10 mouse cellular contexts compared by ENCODE assay signal in genomic region chr9:67020063-67020462, GRCm38 (mm10). TPM values are rescaled to one million over a fixed set of nuclear protein-coding genes. Genes with fewer than 3 reads are reported as not detected.
DNase-seq lines count a peak whose midpoint lies in the region; ATAC-seq lines count a peak whose summit lies in the region.
"Had no signal": no experiment of that assay in that cellular context is flagged by ENCODE, and none has a peak within 500 bp of the region (broad histone marks: within the 10 kb centered on the region; RNA-seq: fewer than 3 reads in every experiment).

No protein-coding gene starts in this region.

- WGBS in lung, embryonic 15.5 days, result 29% methylated on average over 2 of the region's 2 CpGs
- 65% methylated on average over 2 of the region's 2 CpGs for WGBS in intestine, embryonic 16.5 days
- 77% methylated on average over 2 of the region's 2 CpGs for WGBS in hindbrain, embryonic 14.5 days

- ATAC-seq in lung, embryonic 15.5 days (ENCODE audit: borderline replicate concordance, extremely low read depth, low FRiP score, low TSS enrichment), result no peak
- ATAC-seq in intestine, embryonic 16.5 days, result peak; percentile 38; the same call in 1 of the 2 replicates
- ATAC-seq in hindbrain, embryonic 14.5 days (ENCODE audit: low FRiP score), result no peak
- ATAC-seq: forebrain, postnatal 0 days had no signal

- H3K9ac ChIP-seq in lung, embryonic 15.5 days, result no peak overlapping the region
- H3K9ac ChIP-seq in intestine, embryonic 16.5 days (ENCODE audit: low read depth, low read length), result no peak overlapping the region
- no peak overlapping the region for H3K9ac ChIP-seq in hindbrain, embryonic 14.5 days
- H3K9ac ChIP-seq: forebrain, postnatal 0 days had no signal

- H3K4me2 ChIP-seq in lung, embryonic 15.5 days, result no peak overlapping the region
- H3K4me2 ChIP-seq in intestine, embryonic 16.5 days (ENCODE audit: low read depth, low read length), result no peak overlapping the region
- no peak overlapping the region for H3K4me2 ChIP-seq in hindbrain, embryonic 14.5 days (replicated peaks)

- peaks cover 40% of the 10 kb centered on the region for H3K36me3 ChIP-seq in lung, embryonic 15.5 days
- peaks cover 12% of the 10 kb centered on the region; the same call in 1 of the 2 replicates for H3K36me3 ChIP-seq in intestine, embryonic 16.5 days (ENCODE audit: control insufficient read depth, insufficient read depth, low read length)
- H3K36me3 ChIP-seq in hindbrain, embryonic 14.5 days (replicated peaks; ENCODE audit: control insufficient read depth, insufficient read depth), result peaks cover 34% of the 10 kb centered on the region

- no peaks in the 10 kb centered on the region for H3K27me3 ChIP-seq in lung, embryonic 15.5 days
- H3K27me3 ChIP-seq in intestine, embryonic 16.5 days (replicated peaks; ENCODE audit: control insufficient read depth, insufficient read depth, low read length), result no peaks in the 10 kb centered on the region
- no peaks in the 10 kb centered on the region for H3K27me3 ChIP-seq in hindbrain, embryonic 14.5 days (ENCODE audit: control insufficient read depth, insufficient read depth, low read length)

- H3K4me3 ChIP-seq in lung, embryonic 15.5 days, result no peak overlapping the region
- H3K4me3 ChIP-seq in intestine, embryonic 16.5 days (ENCODE audit: low read length), result no peak overlapping the region
- H3K4me3 ChIP-seq in hindbrain, embryonic 14.5 days (replicated peaks; ENCODE audit: low read length), result no peak overlapping the region

- H3K9me3 ChIP-seq in lung, embryonic 15.5 days, result no peaks in the 10 kb centered on the region
- no peaks in the 10 kb centered on the region for H3K9me3 ChIP-seq in intestine, embryonic 16.5 days (ENCODE audit: control insufficient read depth, low read length)
- H3K9me3 ChIP-seq in hindbrain, embryonic 14.5 days (ENCODE audit: control insufficient read depth, low read length), result no peaks in the 10 kb centered on the region

- no peak for DNase-seq in lung, adult 18-20 months
- peak; percentile 57 for DNase-seq in adrenal gland, postnatal 25 days
- DNase-seq in skeletal muscle tissue, adult 2 months (ENCODE audit: low read depth, low spot score), result peak; percentile 27
- DNase-seq in hindbrain, embryonic 14.5 days (ENCODE audit: low spot score), result no peak
- no peak for DNase-seq in thymus, postnatal 10 days (ENCODE audit: low spot score in 2 of 2)
- no peak for DNase-seq in urinary bladder, postnatal 14 days (ENCODE audit: low spot score)
- DNase-seq: forebrain, postnatal 0 days; layer of hippocampus, adult 9-11 months had no signal

- peaks cover 13% of the 10 kb centered on the region; the same call in 1 of the 2 replicates for H3K4me1 ChIP-seq in lung, embryonic 15.5 days
- peaks cover 6% of the 10 kb centered on the region; the same call in 1 of the 2 replicates for H3K4me1 ChIP-seq in intestine, embryonic 16.5 days (ENCODE audit: control insufficient read depth, insufficient read depth, low read length)
- H3K4me1 ChIP-seq in hindbrain, embryonic 14.5 days (replicated peaks; ENCODE audit: control insufficient read depth, insufficient read depth, low read length), result no peaks in the 10 kb centered on the region

- H3K27ac ChIP-seq in lung, embryonic 15.5 days, result 0 out of 2 replicates have a peak overlapping the region, but pooled peaks have one; percentile 4
- no peak overlapping the region for H3K27ac ChIP-seq in intestine, embryonic 16.5 days (ENCODE audit: low read length)
- H3K27ac ChIP-seq in hindbrain, embryonic 14.5 days, result no peak overlapping the region

RNA-seq across cellular contexts. Expression of gene Tpm1, which starts 29.1 kb away (rescaled TPM):
- 747 and 774 TPM in 2 replicates for polyA plus RNA-seq in lung, embryonic 15.5 days (2015; fragmentation: Nextera tagmentation; extraction: Ambion mirVana)
- total RNA-seq in adrenal gland, postnatal 25 days (2021), result 166 and 180 TPM in 2 replicates
- 1,080 and 1,114 TPM in 2 replicates for polyA plus RNA-seq in intestine, embryonic 16.5 days (2015; fragmentation: Nextera tagmentation; extraction: Ambion mirVana)
- polyA plus RNA-seq in hindbrain, embryonic 14.5 days (2014; fragmentation: Nextera tagmentation; extraction: Ambion mirVana), result 163 and 182 TPM in 2 replicates

RNA-seq across cellular contexts. Expression of gene Lactb, which starts 44.8 kb away (rescaled TPM):
- 6.7 and 7.2 TPM in 2 replicates for polyA plus RNA-seq in lung, embryonic 15.5 days (2015; fragmentation: Nextera tagmentation; extraction: Ambion mirVana)
- total RNA-seq in adrenal gland, postnatal 25 days (2021), result 16.6 and 18.5 TPM in 2 replicates
- 5.6 and 6.7 TPM in 2 replicates for polyA plus RNA-seq in intestine, embryonic 16.5 days (2015; fragmentation: Nextera tagmentation; extraction: Ambion mirVana)
- polyA plus RNA-seq in hindbrain, embryonic 14.5 days (2014; fragmentation: Nextera tagmentation; extraction: Ambion mirVana), result 15.4 and 17.8 TPM in 2 replicates

Comparison
In these comparisons a context has a peak if more than half of its experiments do, and no peak if none do; other contexts are left out.
1. DNase-seq: peak in adrenal gland, postnatal 25 days (single experiment) and skeletal muscle tissue, adult 2 months (single experiment); none in lung, adult 18-20 months (0 of 2), hindbrain, embryonic 14.5 days (single experiment), thymus, postnatal 10 days (0 of 2) and urinary bladder, postnatal 14 days (single experiment).